Mouse (Mus musculus): ENCODE results near the gene B3gnt3.

GRCm38 (mm10) chr8:71658515-71659049 lies 43.0 kb downstream of the B3gnt3 start:
- TF ChIP-seq POLR2A (IDR thresholded peaks at IDR 0.05; ENCODE audit: borderline replicate concordance, insufficient read depth, low read length) = no peak
- TF ChIP-seq CTCF (IDR thresholded peaks at IDR 0.05; ENCODE audit: borderline replicate concordance, insufficient read depth, low read depth, low read length) = no peak

All from cerebellum, adult 2 months (tissue).